Mouse (Mus musculus) limb, embryonic 12.5 days (tissue): Measurements from ENCODE around the gene Stxbp4. TPM values are rescaled to one million over a fixed set of nuclear protein-coding genes. Genes with fewer than 3 reads are reported as not detected.

Source experiments
- ATAC-seq: fragments of 200-750 bp; cut with Nextera tagmentation; 2 replicates; pipeline ENCODE4 v1.8.0; 2017; ENCODE audit warnings: low read depth, moderate TSS enrichment; ENCODE audit not compliant: insufficient number of reproducible peaks, insufficient read depth, low FRiP score, low TSS enrichment
- H3K27ac ChIP-seq: fragments of 300-500 bp; sonication (generic); 2 replicates; pipeline ENCODE4 v1.5.1; 2016; ENCODE audit warnings: mild to moderate bottlenecking, moderate library complexity
- H3K27me3 ChIP-seq: fragments of 300-500 bp; sonication (generic); 2 replicates; pipeline ENCODE4 v1.6.1; 2016; ENCODE audit warnings: mild to moderate bottlenecking, moderate library complexity
- H3K36me3 ChIP-seq: fragments of 300-500 bp; sonication (generic); 2 replicates; pipeline ENCODE4 v1.6.1; 2016; ENCODE audit warnings: mild to moderate bottlenecking, moderate library complexity
- H3K4me1 ChIP-seq: fragments of 300-500 bp; sonication (generic); replicated peaks from 2 replicates; pipeline ENCODE4 v1.6.1; 2016
- H3K4me2 ChIP-seq: fragments of 300-500 bp; sonication (generic); 2 replicates; pipeline ENCODE4 v1.6.1; 2016; ENCODE audit warnings: mild to moderate bottlenecking, moderate library complexity
- H3K4me3 ChIP-seq: fragments of 300-500 bp; sonication (generic); replicated peaks from 2 replicates; pipeline ENCODE4 v1.5.1; 2016; ENCODE audit warnings: mild to moderate bottlenecking
- H3K9ac ChIP-seq: fragments of 300-500 bp; sonication (generic); replicated peaks from 2 replicates; pipeline ENCODE4 v1.6.1; 2016; ENCODE audit warnings: mild to moderate bottlenecking, moderate library complexity
- H3K9me3 ChIP-seq: fragments of 300-500 bp; sonication (generic); 2 replicates; pipeline ENCODE4 v1.6.1; 2016; ENCODE audit warnings: mild to moderate bottlenecking, moderate library complexity
- WGBS: fragments of 180-500 bp; shearing (Covaris S2); methylation state at CpG from one replicate; pipeline ENCODE4 v1.1.7; 2016; 5-methylcytosine and 5-hydroxymethylcytosine counted together
- polyA plus RNA-seq: library from polyadenylated mRNA; unstranded; fragments of >200 nt; fragmentation: Nextera tagmentation; extraction: Ambion mirVana; gene quantifications from 2 replicates; pipeline ENCODE4 v1.2.1, GENCODE M21; 2016

Gene Stxbp4
- polyA plus RNA-seq, 1 experiment from 2014 or later, result 43.5 TPM

- Histone ChIP-seq H3K9me3 (no peaks in the 10 kb centered on the region), H3K4me1 (no peaks in the 10 kb centered on the region), H3K9ac (no peak overlapping the region), H3K36me3 (no peaks in the 10 kb centered on the region), H3K27ac (no peak overlapping the region), H3K4me3 (no peak overlapping the region), H3K4me2 (no peak overlapping the region), H3K27me3 (no peaks in the 10 kb centered on the region)
- no peak for ATAC-seq
- 89% methylated on average over 2 of the region's 2 CpGs for WGBS
Measured at GRCm38 (mm10) chr11:90442462-90442861, 195.4 kb downstream of the Stxbp4 start.

- no peak overlapping the region for H3K4me2 ChIP-seq
- ATAC-seq, result no peak
- H3K9me3 ChIP-seq, result no peaks in the 10 kb centered on the region
- H3K4me3 ChIP-seq, result no peak overlapping the region
- no peaks in the 10 kb centered on the region for H3K36me3 ChIP-seq
- H3K27me3 ChIP-seq, result no peaks in the 10 kb centered on the region
- H3K4me1 ChIP-seq, result no peaks in the 10 kb centered on the region
- H3K9ac ChIP-seq, result no peak overlapping the region
- 73% methylated on average over 3 of the region's 3 CpGs for whole genome bisulfite sequencing
- no peak overlapping the region for H3K27ac ChIP-seq
Measured at GRCm38 (mm10) chr11:90440851-90441250, 197.0 kb downstream of the Stxbp4 start.

- no peaks in the 10 kb centered on the region for H3K4me1 ChIP-seq
- WGBS, result 67% methylated on average over 5 of the region's 5 CpGs
- no peak overlapping the region for H3K9ac ChIP-seq
- no peak overlapping the region for H3K4me2 ChIP-seq
- ATAC-seq, result no peak
- no peaks in the 10 kb centered on the region for H3K36me3 ChIP-seq
- no peak overlapping the region for H3K27ac ChIP-seq
- no peak overlapping the region for H3K4me3 ChIP-seq
- H3K27me3 ChIP-seq, result no peaks in the 10 kb centered on the region
- no peaks in the 10 kb centered on the region for H3K9me3 ChIP-seq
Measured at GRCm38 (mm10) chr11:90438768-90439167, 199.1 kb downstream of the Stxbp4 start.

Other genes starting within 250 kb of the Stxbp4 start
- 0.41 and 0.49 TPM in 2 replicates for gene Hlf, start 247.2 kb downstream of the Stxbp4 start, polyA plus RNA-seq
- 43.1 and 45.9 TPM in 2 replicates for gene Cox11, start 89 bp upstream of the Stxbp4 start, polyA plus RNA-seq
- 12.4 and 14.7 TPM in 2 replicates for gene Tom1l1, start 50.3 kb upstream of the Stxbp4 start, polyA plus RNA-seq